Mouse (Mus musculus) adipose tissue, adult 10 weeks (tissue): ENCODE measurements around the gene Olfr287. TPM values are rescaled to one million over a fixed set of nuclear protein-coding genes. Genes with fewer than 3 reads are reported as not detected.

Experiments
- polyA plus RNA-seq: library from polyadenylated mRNA; stranded (reverse); fragments of 350-450 nt; fragmentation: Illumina TruSeq; extraction: RNeasy Lipid Tissue Mini Kit (QIAGEN cat#74804); gene quantifications from one replicate; pipeline ENCODE4 v1.2.3, GENCODE M21; 2014; ENCODE audit warnings: low read depth, low replicate concordance

The Olfr287 gene
- polyA plus RNA-seq, result not detected

GRCm38 (mm10) chr15:98220877-98221276, at the start of gene Olfr287, which contains the start of gene Gm44579:
Gene Olfr287, minus strand, starts transcription at chr15:98221056.
Gene Gm44579, minus strand, starts transcription at chr15:98220977.

GRCm38 (mm10) chr15:98257193-98257592, 36.3 kb upstream of the Olfr287 start, which contains the start of gene H1fnt:
Gene H1fnt, minus strand, starts transcription at chr15:98257293.

GRCm38 (mm10) chr15:98234350-98234749, 13.5 kb upstream of the Olfr287 start, which contains the start of gene Olfr286:
Gene Olfr286, minus strand, starts transcription at chr15:98234450.

GRCm38 (mm10) chr15:98195442-98195841, 25.4 kb downstream of the Olfr287 start, which contains the start of gene Olfr288:
Gene Olfr288, minus strand, starts transcription at chr15:98195542.

GRCm38 (mm10) chr15:98166963-98167644, 53.8 kb downstream of the Olfr287 start, which contains the start of gene Ccdc184:
Gene Ccdc184, plus strand, starts transcription at chr15:98167158.

GRCm38 (mm10) chr15:98165525-98165924, 55.3 kb downstream of the Olfr287 start, which contains the start of gene Asb8:
Gene Asb8, minus strand, starts transcription at chr15:98165625.

Other genes with a start within 250 kb of the Olfr287 start
- gene Col2a1, start 216.4 kb downstream of the Olfr287 start, polyA plus RNA-seq, result 0.51 TPM
- gene Pfkm, start 128.5 kb downstream of the Olfr287 start, polyA plus RNA-seq, result 21.6 TPM
- gene Senp1, start 127.3 kb downstream of the Olfr287 start, polyA plus RNA-seq, result 17.6 TPM
- 23.7 TPM for gene Asb8, start 55.4 kb downstream of the Olfr287 start, polyA plus RNA-seq
- 0.57 TPM for gene Ccdc184, start 53.9 kb downstream of the Olfr287 start, polyA plus RNA-seq
- not detected for gene Olfr288, start 25.5 kb downstream of the Olfr287 start, polyA plus RNA-seq
- gene Gm44579, start 79 bp downstream of the Olfr287 start, polyA plus RNA-seq, result not detected
- not detected for gene Olfr286, start 13.4 kb upstream of the Olfr287 start, polyA plus RNA-seq
- 15.9 TPM for gene H1fnt, start 36.2 kb upstream of the Olfr287 start, polyA plus RNA-seq
- gene Zfp641, start 75.1 kb upstream of the Olfr287 start, polyA plus RNA-seq, result 3.6 TPM
- gene Olfr285, start 96.3 kb upstream of the Olfr287 start, polyA plus RNA-seq, result not detected
- gene Olfr284, start 119.9 kb upstream of the Olfr287 start, polyA plus RNA-seq, result not detected
- gene Olfr283, start 159.9 kb upstream of the Olfr287 start, polyA plus RNA-seq, result not detected
- not detected for gene Olfr282, start 210.2 kb upstream of the Olfr287 start, polyA plus RNA-seq
- not detected for gene Olfr281, start 231.5 kb upstream of the Olfr287 start, polyA plus RNA-seq
- gene OR5BS1P, start 248.8 kb upstream of the Olfr287 start, polyA plus RNA-seq, result not detected